Mouse (Mus musculus) Muller cell, postnatal 12 days (primary cell): ENCODE data around the gene Lrrd1.
"Not testable (repeated sequence)": the region's sequence is repeated elsewhere in the genome, so short reads cannot be mapped to it uniquely, and the experiment has no call there.

Source experiments
- DNase-seq: peaks from one replicate; pipeline ENCODE4 v3.0.0-alpha.2; 2015; ENCODE audit errors: inconsistent ontology term

Gene Lrrd1

GRCm38 (mm10) chr5:3845026-3845425, at the start of gene Lrrd1:
Gene Lrrd1, plus strand, starts transcription at chr5:3845173.
- DNase-seq: no peak

- DNase-seq: not testable (repeated sequence)
These were observed 47.9 kb upstream of the Lrrd1 start for GRCm38 (mm10) chr5:3797101-3797500.

- not testable (repeated sequence) for DNase-seq
These were observed 46.3 kb upstream of the Lrrd1 start for GRCm38 (mm10) chr5:3798656-3799055.

- no peak for DNase-seq
These were observed 44.9 kb upstream of the Lrrd1 start for GRCm38 (mm10) chr5:3800041-3800440.

GRCm38 (mm10) chr5:3800881-3801280, 44.1 kb upstream of the Lrrd1 start:
- no peak for DNase-seq

- peak; percentile 50 for DNase-seq
These were observed 43.1 kb upstream of the Lrrd1 start for GRCm38 (mm10) chr5:3801672-3802432.

GRCm38 (mm10) chr5:3802433-3803291, 42.3 kb upstream of the Lrrd1 start, which contains the start of the genes Ankib1 and Krit1:
Gene Ankib1, minus strand, starts transcription at chr5:3802925.
Gene Krit1, plus strand, starts transcription at chr5:3803184.
- peak; percentile 91 for DNase-seq

GRCm38 (mm10) chr5:3803292-3804165, 41.4 kb upstream of the Lrrd1 start:
- peak; percentile 62 for DNase-seq

GRCm38 (mm10) chr5:3808472-3808871, 36.5 kb upstream of the Lrrd1 start:
- DNase-seq: no peak

- no peak for DNase-seq
These were observed 10.9 kb upstream of the Lrrd1 start for GRCm38 (mm10) chr5:3834107-3834506.

- peak; percentile 51 for DNase-seq
These were observed 25.2 kb downstream of the Lrrd1 start for GRCm38 (mm10) chr5:3870161-3870560.

- no peak for DNase-seq
These were observed 27.4 kb downstream of the Lrrd1 start for GRCm38 (mm10) chr5:3872348-3872747.

- peak; percentile 68 for DNase-seq
These were observed 28.5 kb downstream of the Lrrd1 start for GRCm38 (mm10) chr5:3873485-3873884.

- DNase-seq: not testable (repeated sequence)
These were observed 41.9 kb downstream of the Lrrd1 start for GRCm38 (mm10) chr5:3886862-3887261.

- no peak for DNase-seq
These were observed 44.2 kb downstream of the Lrrd1 start for GRCm38 (mm10) chr5:3889201-3889600.

GRCm38 (mm10) chr5:3893459-3894293, 48.7 kb downstream of the Lrrd1 start, which contains the start of gene Mterf1a:
Gene Mterf1a, minus strand, starts transcription at chr5:3893933.
- not testable (repeated sequence) for DNase-seq

GRCm38 (mm10) chr5:3894294-3894619, 49.3 kb downstream of the Lrrd1 start:
- not testable (repeated sequence) for DNase-seq

GRCm38 (mm10) chr5:3905471-3905870, 60.5 kb downstream of the Lrrd1 start:
- no peak for DNase-seq
